Mouse (Mus musculus) heart, postnatal 0 days (tissue): ENCODE data around the gene Kitl.

Experiments used
- CTCF ChIP-seq: IDR thresholded peaks from 2 replicates; pipeline ENCODE4 v1.5.1; 2016; ENCODE audit warnings: antibody characterized with exemption, control low read depth, low read depth
- EP300 ChIP-seq: IDR thresholded peaks from 2 replicates; pipeline ENCODE4 v1.6.1; 2016; ENCODE audit warnings: antibody characterized with exemption, low read depth

- TF ChIP-seq CTCF: no peak
- no peak for TF ChIP-seq EP300
These were observed 11.6 kb upstream of the Kitl start for GRCm38 (mm10) chr10:100003797-100004196.
